Mouse (Mus musculus): ENCODE measurements around the gene Mrpl38.

- TF ChIP-seq CTCF (IDR thresholded peaks at IDR 0.05; ENCODE audit: control insufficient read depth, insufficient read depth, insufficient read length) (no peak), MYOG (IDR thresholded peaks at IDR 0.05; ENCODE audit: control insufficient read depth, extremely low read depth, insufficient read length) (no peak), MYOD1 (IDR thresholded peaks at IDR 0.05; ENCODE audit: control insufficient read depth, insufficient read length, low read depth) (no peak), USF1 (IDR thresholded peaks at IDR 0.05; ENCODE audit: low read depth) (no peak), CEBPB (IDR thresholded peaks at IDR 0.05; ENCODE audit: low read depth) (no peak), MAX (IDR thresholded peaks at IDR 0.05) (no peak), FOSL1 (IDR thresholded peaks at IDR 0.05; ENCODE audit: insufficient read depth, low read length, poor library complexity, severe bottlenecking) (no peak)
Observed at GRCm38 (mm10) chr11:116167232-116167631, 28.6 kb upstream of the Mrpl38 start.
